Comparison of ENCODE assay signal across 8 mouse cellular contexts in the genomic region with DNA sequence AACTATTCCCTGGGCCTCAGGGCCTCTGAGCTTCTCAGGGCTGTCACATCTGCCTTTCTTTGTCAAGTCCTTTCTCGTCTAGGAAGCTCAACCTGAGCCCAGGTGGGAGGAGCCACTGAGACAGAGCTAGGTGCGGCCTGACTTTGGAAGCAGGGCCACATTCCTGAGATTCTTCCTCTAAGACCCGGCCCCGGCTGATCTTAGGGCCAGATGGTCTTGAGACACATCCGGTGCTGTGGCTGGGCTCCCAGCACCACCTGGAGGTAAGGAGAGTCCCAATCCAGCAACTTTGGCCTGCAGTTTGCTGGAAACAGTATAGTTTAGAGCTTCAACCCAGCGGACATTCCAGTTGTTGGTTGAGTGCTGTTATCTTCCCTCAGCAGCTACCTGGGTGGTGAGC. TPM values are rescaled to one million over a fixed set of nuclear protein-coding genes. Genes with fewer than 3 reads are reported as not detected.
DNase-seq lines count a peak whose midpoint lies in the region; ATAC-seq and TF ChIP-seq lines count a peak whose summit lies in the region.

No protein-coding gene starts in this region.

- peaks cover 26% of the 10 kb centered on the region for H3K4me1 ChIP-seq in embryonic facial prominence, embryonic 10.5 days
- H3K4me1 ChIP-seq in lung, postnatal 0 days (ENCODE audit: insufficient read depth, low read depth, low read length), result 0 out of 2 replicates have a peak, but pooled peaks cover 6% of the 10 kb centered on the region

- H3K9me3 ChIP-seq in embryonic facial prominence, embryonic 10.5 days, result no peaks in the 10 kb centered on the region
- H3K9me3 ChIP-seq in lung, postnatal 0 days (ENCODE audit: low read length), result no peaks in the 10 kb centered on the region

- WGBS in embryonic facial prominence, embryonic 10.5 days, result 7% methylated on average over 6 of the region's 6 CpGs
- WGBS in lung, postnatal 0 days, result 9% methylated on average over 6 of the region's 6 CpGs

- no peak overlapping the region for H3K4me3 ChIP-seq in embryonic facial prominence, embryonic 10.5 days
- no peak overlapping the region for H3K4me3 ChIP-seq in lung, postnatal 0 days (ENCODE audit: low read depth, low read length)

- intact Hi-C loops in gastrocnemius, postnatal 14 days (cut with DNase I; ENCODE audit: low total_unique reads), result no loop called here

- H3K4me2 ChIP-seq in lung, postnatal 0 days (replicated peaks; ENCODE audit: low read depth, low read length), result no peak overlapping the region

- peak; percentile 92 for ATAC-seq in lung, postnatal 0 days

- no peak overlapping the region for H3K9ac ChIP-seq in lung, postnatal 0 days (replicated peaks; ENCODE audit: low read depth)

- peak; percentile 61 for DNase-seq in Muller cell, postnatal 12 days (ENCODE audit: inconsistent ontology term)
- DNase-seq in embryonic facial prominence, embryonic 10.5 days (ENCODE audit: low spot score), result peak; percentile 82
- peak; percentile 47 for DNase-seq in kidney, adult 9 months
- DNase-seq in lung, postnatal 0 days (ENCODE audit: low spot score), result peak; percentile 91
- no peak for DNase-seq in gastrocnemius, postnatal 14 days
- DNase-seq in frontal cortex, postnatal 14 days (ENCODE audit: low spot score in 2 of 2), result no peak
- DNase-seq in ovary, postnatal 14 days (ENCODE audit: low spot score), result no peak
- DNase-seq in spleen, postnatal 10 days (ENCODE audit: low spot score in 2 of 2), result no peak

- peak; percentile 55 for TF ChIP-seq CTCF in lung, postnatal 0 days (IDR thresholded peaks at IDR 0.05)

- no peaks in the 10 kb centered on the region for H3K27me3 ChIP-seq in embryonic facial prominence, embryonic 10.5 days (replicated peaks; ENCODE audit: low read depth, poor library complexity, severe bottlenecking)
- no peaks in the 10 kb centered on the region for H3K27me3 ChIP-seq in lung, postnatal 0 days (replicated peaks; ENCODE audit: insufficient read depth, low read length)

- no peaks in the 10 kb centered on the region for H3K36me3 ChIP-seq in embryonic facial prominence, embryonic 10.5 days (replicated peaks)
- no peaks in the 10 kb centered on the region for H3K36me3 ChIP-seq in lung, postnatal 0 days (ENCODE audit: insufficient read depth, low read length)

- peak overlapping the region; percentile 57 for H3K27ac ChIP-seq in embryonic facial prominence, embryonic 10.5 days (replicated peaks)
- H3K27ac ChIP-seq in lung, postnatal 0 days (ENCODE audit: low read length), result peak overlapping the region; percentile 72

- TF ChIP-seq EP300 in lung, postnatal 0 days (IDR thresholded peaks at IDR 0.05), result peak; percentile 24; the same call in 1 of the 2 replicates

RNA-seq across cellular contexts. Expression of a gene that starts 1.9 kb away (rescaled TPM):
- polyA plus RNA-seq in embryonic facial prominence, embryonic 10.5 days (2016; fragmentation: Nextera tagmentation; extraction: Ambion mirVana), result 189 and 195 TPM in 2 replicates
- polyA plus RNA-seq in lung, postnatal 0 days (2015; fragmentation: Nextera tagmentation; extraction: Ambion mirVana), result 44.9 and 47.5 TPM in 2 replicates
- 10 to 100 TPM; 23.7 to 35.2 TPM for total RNA-seq in gastrocnemius, postnatal 14 days (2021)

RNA-seq across cellular contexts. Expression of a gene that starts 9.4 kb away (rescaled TPM):
- 81.5 and 86.2 TPM in 2 replicates for polyA plus RNA-seq in embryonic facial prominence, embryonic 10.5 days (2016; fragmentation: Nextera tagmentation; extraction: Ambion mirVana)
- 20.5 and 24.0 TPM in 2 replicates for polyA plus RNA-seq in lung, postnatal 0 days (2015; fragmentation: Nextera tagmentation; extraction: Ambion mirVana)
- 10 to 100 TPM; 17.5 to 20.9 TPM for total RNA-seq in gastrocnemius, postnatal 14 days (2021)

Comparison
In these comparisons a context has a peak if more than half of its experiments do, and no peak if none do; other contexts are left out.
1. DNase-seq: peak in Muller cell, postnatal 12 days (single experiment), embryonic facial prominence, embryonic 10.5 days (single experiment), kidney, adult 9 months (single experiment) and lung, postnatal 0 days (single experiment); none in gastrocnemius, postnatal 14 days (single experiment), frontal cortex, postnatal 14 days (0 of 2), ovary, postnatal 14 days (single experiment) and spleen, postnatal 10 days (0 of 2).